Mouse (Mus musculus) Patski (cell line): ENCODE data around the gene Dock10. TPM values are rescaled to one million over a fixed set of nuclear protein-coding genes. Genes with fewer than 3 reads are reported as not detected.

Experiments
- ATAC-seq: fragments of 100-300 bp; one replicate; pipeline ENCODE4 v1.8.0; 2021
- CTCF ChIA-PET: fragments of 350-600 bp; sonication (Branson Sonifier 250); formaldehyde crosslinking; loops from one replicate; lab custom pipeline; 2022; ENCODE audit warnings: inconsistent platforms; lab: Charles Lee
- POLR2A ChIA-PET: fragments of 350-600 bp; sonication (Branson Sonifier 250); formaldehyde crosslinking; loops from one replicate; lab custom pipeline; 2022; ENCODE audit warnings: antibody characterized with exemption, inconsistent platforms; lab: Charles Lee
- DNase-seq: peaks from one replicate; pipeline ENCODE4 v3.0.0-alpha.2; 2011; ENCODE audit warnings: low read depth, low spot score
- H3K27me3 ChIP-seq: fragments of 371-371 bp; one replicate; pipeline ENCODE4 v1.5.1; 2021
- CTCF ChIP-seq: fragments of 100-300 bp; IDR thresholded peaks from one replicate; pipeline ENCODE4 v1.5.1; 2021
- in situ Hi-C: fragments of 300-500 bp; cut with MboI; formaldehyde crosslinking; loops from 3 replicates; pipeline ENCODE4 v1.11.1; 2018; ENCODE audit warnings: low pct_unique_long_range_greater_than_20kb, mixed read lengths
- polyA plus RNA-seq: library from polyadenylated mRNA; unstranded; gene quantifications from one replicate; pipeline ENCODE4 v1.2.3, GENCODE M21; 2021

The Dock10 gene
- polyA plus RNA-seq, 1 experiment from 2014 or later, result 0.04 TPM

- no peak for ATAC-seq
- in situ Hi-C loops, result no loop called here
- no peak for TF ChIP-seq CTCF
- DNase-seq, result no peak
- ChIA-PET CTCF (no interaction called here), POLR2A (no interaction called here)
- H3K27me3 ChIP-seq, result no peaks in the 10 kb centered on the region
Measured at GRCm38 (mm10) chr1:80635825-80636224, 122.5 kb downstream of the Dock10 start.

GRCm38 (mm10) chr1:80633536-80633935, 124.8 kb downstream of the Dock10 start:
- DNase-seq, result no peak
- in situ Hi-C loops, result no loop called here
- no peak for ATAC-seq
- CTCF ChIA-PET, result no interaction called here
- H3K27me3 ChIP-seq, result no peaks in the 10 kb centered on the region
- TF ChIP-seq CTCF, result no peak
- POLR2A ChIA-PET, result no interaction called here

- in situ Hi-C loops, result no loop called here
- CTCF ChIA-PET, result no interaction called here
- TF ChIP-seq CTCF, result no peak
Measured at GRCm38 (mm10) chr1:80630179-80631149, 127.9 kb downstream of the Dock10 start.

GRCm38 (mm10) chr1:80628054-80628453, 130.3 kb downstream of the Dock10 start:
- no peak for TF ChIP-seq CTCF
- ChIA-PET CTCF (no interaction called here), POLR2A (no interaction called here)
- no peaks in the 10 kb centered on the region for H3K27me3 ChIP-seq
- DNase-seq (no peak), ATAC-seq (no peak)
- in situ Hi-C loops, result no loop called here

More at GRCm38 (mm10) chr1:80630179-80631149, 127.9 kb downstream of the Dock10 start:
- POLR2A ChIA-PET, result interaction anchor here (0.6 kb wide), 1 partner anchor 496 kb away, joined by 6 read pairs; no protein-coding TSS in a partner anchor
- ATAC-seq, result no peak
- H3K27me3 ChIP-seq, result no peaks in the 10 kb centered on the region
- no peak for DNase-seq

GRCm38 (mm10) chr1:80626800-80627199, 131.5 kb downstream of the Dock10 start:
- ChIA-PET POLR2A (no interaction called here), CTCF (no interaction called here)
- in situ Hi-C loops, result no loop called here
- no peak for DNase-seq
- no peak for ATAC-seq
- H3K27me3 ChIP-seq, result no peaks in the 10 kb centered on the region
- no peak for TF ChIP-seq CTCF

GRCm38 (mm10) chr1:80625371-80625770, 133.0 kb downstream of the Dock10 start:
- no peak for DNase-seq
- in situ Hi-C loops, result no loop called here
- no peak for ATAC-seq
- no peaks in the 10 kb centered on the region for H3K27me3 ChIP-seq
- POLR2A ChIA-PET, result no interaction called here
- TF ChIP-seq CTCF, result no peak
- CTCF ChIA-PET, result no interaction called here

GRCm38 (mm10) chr1:80624552-80624951, 133.8 kb downstream of the Dock10 start:
- CTCF ChIA-PET, result no interaction called here
- in situ Hi-C loops, result no loop called here
- DNase-seq (no peak), ATAC-seq (no peak)
- no peaks in the 10 kb centered on the region for H3K27me3 ChIP-seq
- TF ChIP-seq CTCF, result no peak
- POLR2A ChIA-PET, result no interaction called here

GRCm38 (mm10) chr1:80622646-80623045, 135.7 kb downstream of the Dock10 start:
- ATAC-seq (no peak), DNase-seq (no peak)
- CTCF ChIA-PET, result no interaction called here
- POLR2A ChIA-PET, result no interaction called here
- in situ Hi-C loops, result no loop called here
- H3K27me3 ChIP-seq, result no peaks in the 10 kb centered on the region
- no peak for TF ChIP-seq CTCF

- ChIA-PET CTCF (no interaction called here), POLR2A (no interaction called here)
- ATAC-seq (no peak), DNase-seq (no peak)
- no peak for TF ChIP-seq CTCF
- in situ Hi-C loops, result no loop called here
- H3K27me3 ChIP-seq, result no peaks in the 10 kb centered on the region
Measured at GRCm38 (mm10) chr1:80619100-80619499, 139.2 kb downstream of the Dock10 start.

GRCm38 (mm10) chr1:80616671-80617070, 141.7 kb downstream of the Dock10 start:
- H3K27me3 ChIP-seq, result no peaks in the 10 kb centered on the region
- in situ Hi-C loops, result no loop called here
- ATAC-seq (no peak), DNase-seq (no peak)
- no peak for TF ChIP-seq CTCF
- POLR2A ChIA-PET, result no interaction called here
- CTCF ChIA-PET, result no interaction called here

- ATAC-seq, result no peak
- in situ Hi-C loops, result no loop called here
- ChIA-PET CTCF (no interaction called here), POLR2A (no interaction called here)
- DNase-seq, result no peak
- no peaks in the 10 kb centered on the region for H3K27me3 ChIP-seq
- no peak for TF ChIP-seq CTCF
Measured at GRCm38 (mm10) chr1:80614750-80615149, 143.6 kb downstream of the Dock10 start.
